Mouse (Mus musculus) liver, embryonic 14.5 days (tissue): ENCODE measurements at regions not wholly inside any gene's neighbourhood (a gene's known extent, or its start where the extent isn't known, plus 50 kb on each side); places are given as distances from the start of the nearest gene placed in this dataset.

Experiments
- ATAC-seq: fragments of 200-750 bp; cut with Nextera tagmentation; 2 replicates; pipeline ENCODE4 v1.8.0; 2017; ENCODE audit warnings: moderate number of reproducible peaks, mild to moderate bottlenecking, moderate library complexity; ENCODE audit not compliant: insufficient read depth
- DNase-seq, 3 experiments: peaks; one replicate each; pipeline ENCODE4 v3.0.0-alpha.2; 2012 to 2013; ENCODE audit warnings: low read depth in 3 of 3, low spot score in 3 of 3
- H3K27ac ChIP-seq: fragments of 300-500 bp; sonication (generic); 2 replicates; pipeline ENCODE4 v1.5.1; 2014; ENCODE audit warnings: moderate library complexity, mild to moderate bottlenecking, control low read depth, inconsistent platforms
- H3K27me3 ChIP-seq: fragments of 300-500 bp; sonication (generic); 2 replicates; pipeline ENCODE4 v1.6.1; 2014; ENCODE audit warnings: mild to moderate bottlenecking, low read length, moderate library complexity; ENCODE audit not compliant: control insufficient read depth, insufficient read depth
- H3K36me3 ChIP-seq: fragments of 300-500 bp; sonication (generic); replicated peaks from 2 replicates; pipeline ENCODE4 v1.6.1; 2014; ENCODE audit warnings: low read depth; ENCODE audit not compliant: control insufficient read depth, insufficient read depth
- H3K4me1 ChIP-seq, 2 experiments: fragments of 200-500 bp in 1 of 2; fragments of 300-500 bp in 1 of 2; sonication (generic) in 1 of 2; replicated peaks; 2 replicates each; pipeline ENCODE4 v1.6.1; 2012 to 2014; ENCODE audit warnings: antibody characterized with exemption in 1 of 2, inconsistent platforms in 1 of 2, low read length in 1 of 2; ENCODE audit not compliant: control insufficient read depth in 2 of 2, insufficient read depth in 2 of 2
- H3K4me2 ChIP-seq: fragments of 300-500 bp; sonication (generic); 2 replicates; pipeline ENCODE4 v1.6.1; 2014; ENCODE audit warnings: low read depth, mild to moderate bottlenecking, control low read depth, moderate library complexity
- H3K4me3 ChIP-seq, 2 experiments: fragments of 200-500 bp in 1 of 2; fragments of 300-500 bp in 1 of 2; sonication (generic) in 1 of 2; 2 replicates each; pipeline ENCODE4 v1.5.1; 2012 to 2014; ENCODE audit warnings: low read depth in 2 of 2, low read length in 2 of 2, mild to moderate bottlenecking in 2 of 2, control low read depth in 1 of 2, inconsistent platforms in 1 of 2, moderate library complexity in 1 of 2; ENCODE audit not compliant: insufficient read depth in 1 of 2
- H3K9ac ChIP-seq: fragments of 300-500 bp; sonication (generic); replicated peaks from 2 replicates; pipeline ENCODE4 v1.6.1; 2014; ENCODE audit warnings: mild to moderate bottlenecking, control low read depth, moderate library complexity
- H3K9me3 ChIP-seq: fragments of 300-500 bp; sonication (generic); 2 replicates; pipeline ENCODE4 v1.6.1; 2016; ENCODE audit warnings: low read length, mixed read lengths; ENCODE audit not compliant: control insufficient read depth
- CTCF ChIP-seq: IDR thresholded peaks from 2 replicates; pipeline ENCODE4 v1.5.1; 2016; ENCODE audit warnings: antibody characterized with exemption, low read depth, control low read depth
- EP300 ChIP-seq: IDR thresholded peaks from 2 replicates; pipeline ENCODE4 v1.6.1; 2016; ENCODE audit warnings: antibody characterized with exemption, low read depth
- WGBS: fragments of 180-500 bp; shearing (Covaris S2); extraction: QIAGEN DNeasy Blood & Tissue Kit; methylation state at CpG from one replicate; pipeline ENCODE4 v1.1.7; 2014; ENCODE audit not compliant: insufficient replicate concordance; 5-methylcytosine and 5-hydroxymethylcytosine counted together

DNA sequence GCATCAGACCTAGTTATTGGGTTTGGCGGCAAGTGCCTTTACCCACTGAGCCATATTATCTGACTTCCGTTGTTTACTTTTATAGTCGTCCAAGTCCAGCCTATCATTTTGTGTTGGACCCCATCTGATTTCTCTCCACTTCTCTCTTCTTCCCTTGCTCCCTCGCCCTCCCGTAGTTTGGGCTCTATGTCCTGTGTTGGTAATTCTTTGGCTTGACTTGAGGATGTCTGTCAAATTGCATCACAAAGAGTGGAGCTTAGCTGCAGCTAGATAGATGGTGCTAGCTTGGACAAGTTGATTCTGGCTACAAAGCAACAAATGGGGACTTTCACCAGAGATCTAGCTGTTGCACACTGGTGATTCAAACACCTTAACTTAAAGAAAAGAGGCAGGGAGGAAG lies 147.9 kb downstream of the Pmp22 start:
- Histone ChIP-seq H3K4me3 (no peak overlapping the region), H3K9me3 (no peaks in the 10 kb centered on the region), H3K27me3 (no peaks in the 10 kb centered on the region), H3K4me1 (no peaks in the 10 kb centered on the region), H3K27ac (no peak overlapping the region), H3K4me2 (no peak overlapping the region), H3K36me3 (no peaks in the 10 kb centered on the region), H3K9ac (no peak overlapping the region)
- TF ChIP-seq EP300 (no peak), CTCF (no peak)
- DNase-seq = no peak
- ATAC-seq = no peak
- 59% methylated on average over 5 of the region's 5 CpGs for WGBS

DNA sequence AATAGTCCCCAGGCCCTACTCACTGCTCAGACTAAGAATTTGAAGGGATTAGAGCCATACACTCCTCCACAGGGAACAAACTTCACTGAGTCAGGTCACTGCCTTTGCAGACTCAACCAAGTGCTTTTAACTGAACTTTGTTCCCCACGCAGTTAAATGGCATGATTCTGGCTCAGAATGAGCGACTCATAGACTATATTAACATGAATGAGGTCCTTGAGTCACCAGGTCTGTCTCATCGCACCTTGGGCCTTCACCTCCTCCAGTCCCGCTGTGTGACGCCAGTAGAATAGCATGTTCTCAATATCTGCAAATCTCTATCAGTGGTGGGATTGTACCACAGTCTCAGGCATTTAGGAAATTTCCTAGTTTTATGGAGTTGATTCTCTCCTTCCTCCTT lies 153.1 kb downstream of the Pmp22 start:
- no peaks in the 10 kb centered on the region for H3K4me1 ChIP-seq
- no peak overlapping the region for H3K4me3 ChIP-seq
- H3K27ac ChIP-seq = no peak overlapping the region
- DNase-seq (no peak), ATAC-seq (no peak)
- TF ChIP-seq EP300 = no peak
- TF ChIP-seq CTCF = no peak
- no peaks in the 10 kb centered on the region for H3K27me3 ChIP-seq
- H3K9ac ChIP-seq = no peak overlapping the region
- H3K9me3 ChIP-seq = no peaks in the 10 kb centered on the region
- WGBS = 68% methylated on average over 5 of the region's 5 CpGs
- H3K4me2 ChIP-seq = no peak overlapping the region
- no peaks in the 10 kb centered on the region for H3K36me3 ChIP-seq

DNA sequence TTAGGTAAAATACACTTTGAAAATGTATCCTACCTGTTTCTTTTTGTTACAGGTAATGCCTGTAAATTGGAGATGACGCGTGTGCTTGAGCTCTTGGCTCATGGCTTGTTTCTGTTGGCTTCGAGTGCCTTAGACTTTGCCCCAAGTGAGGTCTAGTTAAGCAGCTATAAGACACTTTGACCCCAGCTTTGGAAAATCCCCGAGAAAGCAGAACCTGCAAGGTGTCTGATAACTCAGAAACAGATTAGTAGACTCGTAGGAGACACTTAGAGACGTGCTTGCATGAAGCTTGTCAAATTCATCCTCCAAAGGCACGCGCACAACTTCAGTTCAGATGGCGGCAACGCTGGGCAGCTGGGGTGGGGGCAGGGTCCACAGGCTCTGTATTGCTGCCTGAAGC lies 153.8 kb downstream of the Pmp22 start:
- H3K27ac ChIP-seq = no peak overlapping the region

DNA sequence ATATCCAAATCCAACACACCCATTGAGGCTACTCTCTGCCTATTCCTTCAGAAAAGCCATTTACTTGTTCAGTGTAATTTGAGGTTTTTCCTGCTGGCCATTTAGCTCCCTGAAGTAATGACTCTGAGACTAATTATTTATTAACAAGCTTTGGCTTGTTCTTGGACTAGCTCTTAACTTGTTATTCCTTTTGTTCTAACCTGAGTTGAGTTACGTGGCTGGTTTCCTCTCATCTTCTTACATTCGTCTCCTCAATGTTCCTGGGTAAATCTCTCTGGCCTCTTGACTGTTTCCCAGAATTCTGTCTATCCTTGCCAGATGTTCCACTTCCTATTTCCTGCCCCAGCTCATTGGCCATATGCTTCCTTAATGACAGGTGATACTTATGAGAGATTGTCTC lies 157.2 kb downstream of the Pmp22 start:
- H3K27ac ChIP-seq = no peak overlapping the region
- H3K4me2 ChIP-seq = no peak overlapping the region
- H3K9ac ChIP-seq = no peak overlapping the region
- H3K9me3 ChIP-seq = no peaks in the 10 kb centered on the region
- no peak for ATAC-seq
- H3K27me3 ChIP-seq = no peaks in the 10 kb centered on the region
- H3K4me1 ChIP-seq = no peaks in the 10 kb centered on the region
- no peaks in the 10 kb centered on the region for H3K36me3 ChIP-seq
- no peak for TF ChIP-seq CTCF
- TF ChIP-seq EP300 = no peak
- WGBS = 30% methylated on average over 2 of the region's 2 CpGs
- no peak overlapping the region for H3K4me3 ChIP-seq
- no peak for DNase-seq

More for the DNA sequence above, 153.8 kb downstream of the Pmp22 start:
- no peak for DNase-seq
- no peak overlapping the region for H3K9ac ChIP-seq
- H3K9me3 ChIP-seq = no peaks in the 10 kb centered on the region
- H3K4me3 ChIP-seq = no peak overlapping the region
- H3K4me1 ChIP-seq = no peaks in the 10 kb centered on the region
- ATAC-seq = no peak
- no peak overlapping the region for H3K4me2 ChIP-seq
- H3K27me3 ChIP-seq = no peaks in the 10 kb centered on the region
- WGBS = 71% methylated on average over 10 of the region's 10 CpGs
- H3K36me3 ChIP-seq = no peaks in the 10 kb centered on the region
- no peak for TF ChIP-seq CTCF
- TF ChIP-seq EP300 = no peak

DNA sequence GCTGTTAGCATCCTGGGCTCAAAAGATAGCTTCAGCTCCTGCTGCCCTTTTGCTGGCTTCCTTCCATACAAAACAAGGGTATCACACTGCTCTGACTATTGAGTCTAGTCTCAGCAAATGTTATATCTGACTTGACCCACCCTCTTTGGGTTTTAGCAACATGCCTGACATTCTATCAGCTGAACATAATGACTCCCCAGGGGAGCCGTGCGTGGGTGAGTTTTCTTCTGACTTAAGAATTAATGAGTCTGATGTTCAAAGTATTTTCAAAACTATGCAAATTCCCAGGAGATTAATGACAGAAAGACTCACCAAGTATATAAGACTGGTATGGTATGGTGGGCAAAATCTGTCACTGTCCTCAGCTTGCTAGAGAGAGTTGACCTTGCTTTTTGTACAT lies 159.0 kb downstream of the Pmp22 start:
- no peak for ATAC-seq
- 64% methylated on average over 2 of the region's 2 CpGs for WGBS
- no peak overlapping the region for H3K4me3 ChIP-seq

More for the DNA sequence above, 159.0 kb downstream of the Pmp22 start:
- Histone ChIP-seq H3K4me2 (no peak overlapping the region), H3K4me1 (no peaks in the 10 kb centered on the region), H3K9ac (no peak overlapping the region), H3K27me3 (no peaks in the 10 kb centered on the region), H3K9me3 (no peaks in the 10 kb centered on the region), H3K27ac (no peak overlapping the region), H3K36me3 (no peaks in the 10 kb centered on the region)
- no peak for DNase-seq
- no peak for TF ChIP-seq EP300
- no peak for TF ChIP-seq CTCF
